Mouse (Mus musculus) embryonic facial prominence, embryonic 14.5 days (tissue): ENCODE data around the gene Cryab. TPM values are rescaled to one million over a fixed set of nuclear protein-coding genes. Genes with fewer than 3 reads are reported as not detected.
A peak's percentile ranks its signal among the peaks of the same experiment; 100 is the strongest.

Source experiments
- ATAC-seq: fragments of 200-750 bp; cut with Nextera tagmentation; 2 replicates; pipeline ENCODE4 v1.8.0; 2017; ENCODE audit warnings: low read depth, moderate number of reproducible peaks, moderate TSS enrichment
- DNase-seq: peaks from one replicate; pipeline ENCODE4 v3.0.0-alpha.2; 2015; ENCODE audit warnings: low spot score
- H3K27ac ChIP-seq: fragments of 300-500 bp; sonication (generic); replicated peaks from 2 replicates; pipeline ENCODE4 v1.5.1; 2014; ENCODE audit warnings: low read depth, mild to moderate bottlenecking, low read length, moderate library complexity
- H3K27me3 ChIP-seq: fragments of 300-500 bp; sonication (generic); replicated peaks from 2 replicates; pipeline ENCODE4 v1.6.1; 2014; ENCODE audit warnings: low read length; ENCODE audit not compliant: control insufficient read depth, insufficient read depth
- H3K36me3 ChIP-seq: fragments of 300-500 bp; sonication (generic); 2 replicates; pipeline ENCODE4 v1.6.1; 2014; ENCODE audit warnings: low read length, mixed read lengths; ENCODE audit not compliant: control insufficient read depth, insufficient read depth
- H3K4me1 ChIP-seq: fragments of 300-500 bp; sonication (generic); 2 replicates; pipeline ENCODE4 v1.6.1; 2014; ENCODE audit warnings: antibody characterized with exemption, low read length; ENCODE audit not compliant: control insufficient read depth, insufficient read depth
- H3K4me2 ChIP-seq: fragments of 300-500 bp; sonication (generic); 2 replicates; pipeline ENCODE4 v1.6.1; 2014; ENCODE audit warnings: low read depth, mild to moderate bottlenecking, low read length, moderate library complexity, mixed read lengths
- H3K4me3 ChIP-seq: fragments of 300-500 bp; sonication (generic); 2 replicates; pipeline ENCODE4 v1.5.1; 2014; ENCODE audit warnings: low read depth, mild to moderate bottlenecking, low read length
- H3K9ac ChIP-seq: fragments of 300-500 bp; sonication (generic); 2 replicates; pipeline ENCODE4 v1.6.1; 2014; ENCODE audit warnings: low read depth, mild to moderate bottlenecking, low read length, moderate library complexity, mixed read lengths
- H3K9me3 ChIP-seq: fragments of 300-500 bp; sonication (generic); 2 replicates; pipeline ENCODE4 v1.6.1; 2016; ENCODE audit warnings: low read length; ENCODE audit not compliant: control insufficient read depth
- WGBS: fragments of 180-500 bp; shearing (Covaris S2); extraction: QIAGEN DNeasy Blood & Tissue Kit; methylation state at CpG from one replicate; pipeline ENCODE4 v1.1.7; 2014; 5-methylcytosine and 5-hydroxymethylcytosine counted together
- polyA plus RNA-seq: library from polyadenylated mRNA; unstranded; fragments of >200 nt; fragmentation: Nextera tagmentation; extraction: Ambion mirVana; gene quantifications from 2 replicates; pipeline ENCODE4 v1.2.1, GENCODE M21; 2014

Gene Cryab
- 218 and 275 TPM in 2 replicates for polyA plus RNA-seq

DNA sequence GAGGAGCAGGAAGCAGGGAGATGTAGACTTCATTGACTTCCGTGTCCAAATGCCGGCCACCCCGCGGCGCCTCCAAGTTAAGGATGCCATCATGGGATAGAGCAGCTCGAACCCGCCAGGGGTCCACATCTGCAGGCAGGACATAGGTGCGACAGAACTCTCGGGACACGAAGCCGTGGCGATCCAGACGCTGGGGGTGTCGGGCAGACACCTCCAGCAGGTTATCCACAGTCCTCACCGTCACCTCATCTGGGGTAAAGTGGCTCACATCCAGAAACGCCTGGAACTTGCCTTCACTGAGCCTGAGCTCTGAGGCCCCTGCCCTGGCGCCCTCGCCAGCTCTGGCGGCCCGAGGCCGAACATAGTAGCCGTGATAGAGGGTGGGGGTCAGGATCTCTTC, at the start of gene Cryab:
Gene Cryab, plus strand, starts transcription at position 3 of the 400 bp plus-strand sequence.
- DNase-seq = no peak
- no peaks in the 10 kb centered on the region for H3K27me3 ChIP-seq
- peak within 1 kb of the TSS; percentile 55 for H3K27ac ChIP-seq
- H3K36me3 ChIP-seq = no peaks in the 10 kb centered on the region
- ATAC-seq = no peak
- H3K4me2 ChIP-seq = peak within 1 kb of the TSS; percentile 31
- peaks cover 22% of the 10 kb centered on the region for H3K4me1 ChIP-seq
- H3K4me3 ChIP-seq = peak within 1 kb of the TSS; percentile 16; the same call in 1 of the 2 replicates
- peak within 1 kb of the TSS; percentile 45 for H3K9ac ChIP-seq
- 65% methylated on average over 21 of the region's 22 CpGs for WGBS
- H3K9me3 ChIP-seq = no peaks in the 10 kb centered on the region

- WGBS = 66% methylated on average over 6 of the region's 6 CpGs
- H3K4me2 ChIP-seq = no peak overlapping the region
- H3K36me3 ChIP-seq = peaks cover 21% of the 10 kb centered on the region
- H3K9me3 ChIP-seq = no peaks in the 10 kb centered on the region
- no peak overlapping the region for H3K9ac ChIP-seq
- H3K27ac ChIP-seq = no peak overlapping the region
- H3K4me3 ChIP-seq = no peak overlapping the region
- ATAC-seq (no peak), DNase-seq (no peak)
- H3K27me3 ChIP-seq = no peaks in the 10 kb centered on the region
- no peaks in the 10 kb centered on the region for H3K4me1 ChIP-seq
Observed at GRCm38 (mm10) chr9:50704907-50705306, 46.2 kb upstream of the Cryab start.

DNA sequence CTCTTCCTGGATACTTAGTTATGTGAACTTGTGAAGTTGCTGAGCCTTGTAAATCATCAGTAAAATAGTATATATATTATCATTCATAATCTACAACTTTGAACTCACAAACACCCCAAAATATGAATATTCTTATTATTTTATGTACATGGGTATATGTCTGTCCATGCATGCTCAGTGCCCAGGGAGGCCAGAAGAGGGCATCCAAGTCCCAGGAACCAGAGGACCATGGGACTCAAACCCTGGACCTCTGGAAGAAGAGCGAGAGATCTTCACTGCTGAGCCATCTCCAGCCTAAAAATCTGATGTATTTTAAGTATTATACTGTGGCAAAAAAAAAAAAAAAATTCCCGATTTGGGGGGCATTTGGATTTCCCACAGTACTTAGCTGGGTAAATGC, 42.0 kb upstream of the Cryab start:
- 35% methylated on average over 2 of the region's 2 CpGs for WGBS
- Histone ChIP-seq H3K4me3 (no peak overlapping the region), H3K9ac (no peak overlapping the region), H3K4me2 (no peak overlapping the region), H3K27me3 (no peaks in the 10 kb centered on the region), H3K4me1 (no peaks in the 10 kb centered on the region), H3K27ac (no peak overlapping the region), H3K36me3 (peaks cover 16% of the 10 kb centered on the region; the same call in 1 of the 2 replicates), H3K9me3 (no peaks in the 10 kb centered on the region)
- ATAC-seq (no peak), DNase-seq (no peak)

- Histone ChIP-seq H3K4me2 (no peak overlapping the region), H3K4me3 (no peak overlapping the region), H3K9ac (no peak overlapping the region), H3K9me3 (no peaks in the 10 kb centered on the region), H3K27ac (no peak overlapping the region), H3K36me3 (peaks cover 21% of the 10 kb centered on the region; the same call in 1 of the 2 replicates), H3K4me1 (no peaks in the 10 kb centered on the region), H3K27me3 (no peaks in the 10 kb centered on the region)
- DNase-seq (no peak), ATAC-seq (no peak)
- WGBS = 85% methylated on average over 4 of the region's 4 CpGs
Observed at GRCm38 (mm10) chr9:50711337-50711736, 39.8 kb upstream of the Cryab start.

DNA sequence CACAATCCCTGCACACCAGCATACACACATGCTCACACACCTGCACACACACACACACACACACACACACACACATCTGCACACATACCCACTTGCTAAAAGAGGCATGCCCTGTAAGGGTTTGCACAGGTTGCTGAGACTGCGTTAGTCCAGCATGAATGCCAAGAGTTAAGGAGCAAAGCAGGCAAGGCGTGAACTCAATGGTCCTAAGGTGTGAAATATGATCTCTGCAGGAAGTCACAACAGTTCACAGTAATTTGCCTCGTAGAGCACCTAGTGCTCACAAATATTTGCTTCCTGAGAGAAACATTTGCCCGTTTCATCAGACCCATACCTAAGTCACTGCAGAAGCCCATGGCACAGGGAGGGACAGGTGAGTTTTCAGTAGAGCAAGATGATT, 36.9 kb upstream of the Cryab start:
- no peak for ATAC-seq
- WGBS = 35% methylated on average over 4 of the region's 4 CpGs
- Histone ChIP-seq H3K27ac (no peak overlapping the region), H3K4me2 (no peak overlapping the region), H3K27me3 (no peaks in the 10 kb centered on the region), H3K4me1 (no peaks in the 10 kb centered on the region), H3K4me3 (no peak overlapping the region), H3K9me3 (no peaks in the 10 kb centered on the region), H3K9ac (no peak overlapping the region), H3K36me3 (peaks cover 15% of the 10 kb centered on the region; the same call in 1 of the 2 replicates)
- no peak for DNase-seq

DNA sequence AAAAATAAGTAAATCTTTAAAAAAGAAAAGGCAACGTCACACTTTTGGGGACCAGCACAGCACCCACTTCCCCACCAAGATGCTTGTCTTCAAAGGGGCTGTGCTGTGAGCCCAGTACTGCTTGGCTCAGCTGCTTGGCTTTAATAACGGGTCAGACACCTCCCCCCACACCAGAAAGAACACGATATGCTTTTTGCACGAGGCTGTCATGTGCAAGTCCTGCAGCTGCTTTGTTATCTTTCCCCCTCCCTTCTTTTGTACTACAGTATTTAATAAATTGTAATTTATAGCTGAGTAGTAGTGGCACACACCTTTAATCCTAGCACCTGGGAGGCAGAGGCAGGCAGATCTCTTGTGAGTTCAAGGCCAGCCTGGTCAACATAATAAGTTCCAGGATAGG, 32.2 kb upstream of the Cryab start:
- whole genome bisulfite sequencing = 72% methylated on average over 4 of the region's 4 CpGs
- Histone ChIP-seq H3K36me3 (0 out of 2 replicates have a peak, but pooled peaks cover 6% of the 10 kb centered on the region), H3K9ac (no peak overlapping the region), H3K27me3 (no peaks in the 10 kb centered on the region), H3K9me3 (no peaks in the 10 kb centered on the region), H3K27ac (no peak overlapping the region), H3K4me2 (no peak overlapping the region), H3K4me1 (peaks cover 10% of the 10 kb centered on the region), H3K4me3 (no peak overlapping the region)
- DNase-seq (no peak), ATAC-seq (no peak)

DNA sequence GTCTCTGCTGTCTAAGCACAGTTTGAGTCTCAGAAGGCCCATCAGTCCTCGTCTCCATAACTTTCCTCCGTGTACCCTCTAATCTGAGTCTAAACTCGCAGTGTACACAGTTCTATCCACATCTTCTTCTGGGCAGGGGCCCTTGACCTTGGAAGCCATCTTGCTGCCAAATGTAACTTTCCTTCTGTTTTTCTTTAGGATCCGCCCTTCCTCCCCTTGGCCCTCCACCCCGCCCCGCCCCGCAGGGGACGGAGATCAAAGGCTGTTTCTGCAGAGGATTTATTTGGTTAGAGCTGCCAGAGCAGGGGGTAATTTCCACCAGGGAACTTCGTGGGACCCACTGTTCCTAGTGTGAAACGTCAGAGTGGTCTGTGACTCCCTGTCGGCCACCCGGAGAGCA, 30.1 kb upstream of the Cryab start:
- H3K9ac ChIP-seq = peak overlapping the region; percentile 37; the same call in 1 of the 2 replicates

GRCm38 (mm10) chr9:50722451-50722911, 28.6 kb upstream of the Cryab start:
- WGBS = 47% methylated on average over 8 of the region's 8 CpGs
- H3K27ac ChIP-seq = no peak overlapping the region

More for the DNA sequence above, 30.1 kb upstream of the Cryab start:
- H3K4me2 ChIP-seq = peak overlapping the region; percentile 28
- no peaks in the 10 kb centered on the region for H3K27me3 ChIP-seq
- peaks cover 16% of the 10 kb centered on the region for H3K4me1 ChIP-seq
- DNase-seq (peak; percentile 35), ATAC-seq (no peak)
- 34% methylated on average over 12 of the region's 12 CpGs for WGBS
- peak overlapping the region; percentile 33; the same call in 1 of the 2 replicates for H3K27ac ChIP-seq
- no peak overlapping the region for H3K4me3 ChIP-seq
- H3K9me3 ChIP-seq = no peaks in the 10 kb centered on the region
- H3K36me3 ChIP-seq = 0 out of 2 replicates have a peak, but pooled peaks cover 4% of the 10 kb centered on the region

DNA sequence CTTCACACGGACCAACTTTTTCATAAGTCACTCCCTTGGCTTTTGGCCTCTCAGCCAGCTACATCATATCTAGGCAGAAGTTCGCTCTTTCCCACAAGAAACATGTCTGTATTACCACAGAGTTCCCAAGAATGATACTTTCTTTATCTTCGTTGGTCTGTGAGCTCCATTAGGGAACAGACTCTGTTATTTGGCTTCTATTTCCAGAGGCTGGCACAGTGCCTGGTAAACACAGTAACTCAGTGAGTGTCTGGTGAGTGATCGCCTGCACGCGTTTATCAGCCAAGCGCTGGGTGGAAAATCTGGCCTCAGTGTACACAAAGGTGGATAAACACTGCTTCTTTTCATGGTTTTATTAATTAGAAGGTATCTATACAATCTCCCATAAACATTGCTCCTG, 27.7 kb upstream of the Cryab start:
- Histone ChIP-seq H3K4me2 (peak overlapping the region; percentile 43), H3K4me3 (no peak overlapping the region), H3K27me3 (no peaks in the 10 kb centered on the region), H3K27ac (peak overlapping the region; percentile 67; the same call in 1 of the 2 replicates), H3K36me3 (no peaks in the 10 kb centered on the region), H3K9me3 (no peaks in the 10 kb centered on the region), H3K9ac (no peak overlapping the region), H3K4me1 (peaks cover 27% of the 10 kb centered on the region)
- DNase-seq = peak; percentile 89
- WGBS = 32% methylated on average over 7 of the region's 7 CpGs
- ATAC-seq = no peak

More at GRCm38 (mm10) chr9:50722451-50722911, 28.6 kb upstream of the Cryab start:
- Histone ChIP-seq H3K4me1 (peaks cover 27% of the 10 kb centered on the region), H3K4me3 (no peak overlapping the region), H3K9ac (no peak overlapping the region), H3K36me3 (no peaks in the 10 kb centered on the region), H3K9me3 (no peaks in the 10 kb centered on the region), H3K27me3 (no peaks in the 10 kb centered on the region), H3K4me2 (peak overlapping the region; percentile 43; the same call in 1 of the 2 replicates)
- DNase-seq (no peak), ATAC-seq (0 out of 2 replicates have a peak, but pooled peaks have one; percentile 30)
